Comparison of ENCODE assay signal across 1 mouse cellular context in genomic region chr11:60878056-60878612, GRCm38 (mm10).
TF ChIP-seq lines count a peak whose summit lies in the region.

No protein-coding gene starts in this region.

TF ChIP-seq in CH12.LX, 34 proteins besides CTCF, POLR2A, EP300 and RAD21 (continued from another document):
- TF ChIP-seq GABPA (IDR thresholded peaks at IDR 0.05; ENCODE audit: insufficient replicate concordance, low read depth, low read length) = no peak
